Mouse (Mus musculus) Muller cell, postnatal 12 days (primary cell): Measurements from ENCODE around the gene Gm17409.

ENCODE experiments used
- DNase-seq: peaks from one replicate; pipeline ENCODE4 v3.0.0-alpha.2; 2015; ENCODE audit errors: inconsistent ontology term

The Gm17409 gene

GRCm38 (mm10) chr2:58469816-58470215 is at the start of gene Gm17409:
TSS of gene Gm17409 (plus strand) at chr2:58470116.
- no peak for DNase-seq

GRCm38 (mm10) chr2:58423319-58423718 is 46.6 kb upstream of the Gm17409 start:
- no peak for DNase-seq

- no peak for DNase-seq
Measured at GRCm38 (mm10) chr2:58425436-58426004, 44.4 kb upstream of the Gm17409 start.

GRCm38 (mm10) chr2:58432211-58432610 is 37.7 kb upstream of the Gm17409 start:
- DNase-seq: no peak

- no peak for DNase-seq
Measured at GRCm38 (mm10) chr2:58433317-58433716, 36.6 kb upstream of the Gm17409 start.

- no peak for DNase-seq
Measured at GRCm38 (mm10) chr2:58434438-58434837, 35.5 kb upstream of the Gm17409 start.

GRCm38 (mm10) chr2:58435507-58435906 is 34.4 kb upstream of the Gm17409 start:
- DNase-seq: no peak

GRCm38 (mm10) chr2:58436911-58437310 is 33.0 kb upstream of the Gm17409 start:
- no peak for DNase-seq

GRCm38 (mm10) chr2:58443163-58443562 is 26.8 kb upstream of the Gm17409 start:
- no peak for DNase-seq

- DNase-seq: no peak
Measured at GRCm38 (mm10) chr2:58447001-58447400, 22.9 kb upstream of the Gm17409 start.

GRCm38 (mm10) chr2:58454095-58454865 is 15.6 kb upstream of the Gm17409 start:
- no peak for DNase-seq

GRCm38 (mm10) chr2:58456843-58457487 is 13.0 kb upstream of the Gm17409 start:
- DNase-seq: no peak

GRCm38 (mm10) chr2:58457488-58457865 is 12.4 kb upstream of the Gm17409 start:
- DNase-seq: no peak

- no peak for DNase-seq
Measured at GRCm38 (mm10) chr2:58458820-58459371, 11.0 kb upstream of the Gm17409 start.

GRCm38 (mm10) chr2:58470290-58470689 is 374 bp downstream of the Gm17409 start:
- no peak for DNase-seq

GRCm38 (mm10) chr2:58475578-58475977 is 5.7 kb downstream of the Gm17409 start:
- DNase-seq: no peak

- peak; percentile 65 for DNase-seq
Measured at GRCm38 (mm10) chr2:58476956-58477715, 7.2 kb downstream of the Gm17409 start.

GRCm38 (mm10) chr2:58478144-58478543 is 8.2 kb downstream of the Gm17409 start:
- DNase-seq: no peak

GRCm38 (mm10) chr2:58479536-58479935 is 9.6 kb downstream of the Gm17409 start:
- DNase-seq: no peak

- no peak for DNase-seq
Measured at GRCm38 (mm10) chr2:58480764-58481163, 10.8 kb downstream of the Gm17409 start.

- DNase-seq: no peak
Measured at GRCm38 (mm10) chr2:58481450-58482100, 11.7 kb downstream of the Gm17409 start.
